ENCODE assay signal across 8 mouse cellular contexts in the genomic region with DNA sequence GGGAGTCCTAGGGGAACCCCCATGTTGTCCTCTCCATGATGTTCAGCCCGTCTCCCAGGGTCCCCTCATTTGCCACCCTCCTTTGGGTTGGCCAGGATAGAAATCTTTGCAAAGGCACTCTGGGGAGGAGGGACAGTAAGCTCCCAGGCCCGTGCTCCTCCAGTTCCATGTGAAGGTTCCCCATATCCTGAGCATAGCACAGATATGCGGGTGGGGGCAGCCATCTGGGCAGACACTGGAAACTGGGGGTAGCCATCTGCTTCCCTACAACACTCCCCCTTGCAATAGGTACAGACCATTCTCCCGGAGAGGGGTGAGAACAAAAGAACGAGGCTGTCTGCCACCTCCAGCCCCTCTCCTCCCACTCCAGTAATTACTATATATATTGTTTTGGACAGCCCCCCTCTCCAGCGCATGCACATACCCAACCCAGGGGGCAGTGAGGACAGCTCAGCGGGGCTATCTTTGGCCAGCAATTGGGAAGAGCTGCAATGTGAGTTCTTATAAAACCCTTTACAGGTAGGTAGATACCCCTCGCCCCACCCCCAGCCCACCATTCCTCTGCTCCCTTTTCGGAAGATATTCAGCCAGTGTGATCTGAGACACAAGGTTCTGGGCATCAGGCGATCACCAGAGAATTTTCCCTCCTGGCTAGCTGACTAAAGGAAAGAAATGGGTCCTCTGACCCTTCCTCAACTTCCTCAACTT. TPM values are rescaled to one million over a fixed set of nuclear protein-coding genes. Genes with fewer than 3 reads are reported as not detected.
DNase-seq lines count a peak whose midpoint lies in the region; ATAC-seq and TF ChIP-seq lines count a peak whose summit lies in the region.

No protein-coding gene starts in this region.

- H3K9ac ChIP-seq in forebrain, embryonic 12.5 days: peak overlapping the region; percentile 94; the same call in 1 of the 2 replicates
- H3K9ac ChIP-seq in neural tube, embryonic 12.5 days: peak overlapping the region; percentile 89

- ATAC-seq in forebrain, embryonic 12.5 days (ENCODE audit: low FRiP score): peak; percentile 10; the same call in 1 of the 2 replicates
- no peak for ATAC-seq in neural tube, embryonic 12.5 days (ENCODE audit: low FRiP score, low read depth)

- peaks cover 55% of the 10 kb centered on the region for H3K36me3 ChIP-seq in E14TG2a.4 (ENCODE audit: insufficient read depth, low read length)
- H3K36me3 ChIP-seq in forebrain, embryonic 12.5 days (replicated peaks): peaks cover 25% of the 10 kb centered on the region
- peaks cover 27% of the 10 kb centered on the region for H3K36me3 ChIP-seq in neural tube, embryonic 12.5 days

- no peak for TF ChIP-seq CTCF in E14TG2a.4 (conservative IDR thresholded peaks at IDR 0.05; ENCODE audit: low read length)
- TF ChIP-seq CTCF in left cerebral cortex, adult 2 months (IDR thresholded peaks at IDR 0.05): no peak

- intact Hi-C loops in left cerebral cortex, adult 2 months (cut with DNase I): loop anchor here (2.0 kb wide), 1 partner anchor 39 kb away; no protein-coding TSS in a partner anchor

- peak overlapping the region; percentile 88 for H3K27ac ChIP-seq in forebrain, embryonic 12.5 days
- H3K27ac ChIP-seq in left cerebral cortex, adult 2 months: peak overlapping the region; percentile 92
- H3K27ac ChIP-seq in neural tube, embryonic 12.5 days: peak overlapping the region; percentile 47; the same call in 1 of the 2 replicates

- H3K4me3 ChIP-seq in E14TG2a.4 (replicated peaks; ENCODE audit: low read length): peak overlapping the region; percentile 88
- H3K4me3 ChIP-seq in forebrain, embryonic 12.5 days (replicated peaks): peak overlapping the region; percentile 72
- peak overlapping the region; percentile 84 for H3K4me3 ChIP-seq in left cerebral cortex, adult 2 months
- peak overlapping the region; percentile 76 for H3K4me3 ChIP-seq in neural tube, embryonic 12.5 days

- peak overlapping the region; percentile 99 for H3K4me2 ChIP-seq in forebrain, embryonic 12.5 days
- H3K4me2 ChIP-seq in neural tube, embryonic 12.5 days (replicated peaks): peak overlapping the region; percentile 94

- DNase-seq in embryo, embryonic 10.5 days (ENCODE audit: low spot score): peak; percentile 26
- no peak for DNase-seq in embryo, embryonic 10 days (ENCODE audit: low spot score)
- peak; percentile 61 to 70 for DNase-seq in left cerebral cortex, adult 2 months (ENCODE audit: extremely low spot score in 1 of 2, low spot score in 2 of 2)
- no peak for DNase-seq in adrenal gland, postnatal 4 days (ENCODE audit: low spot score in 2 of 2)
- no peak for DNase-seq in adrenal gland, postnatal 25 days

- H3K27me3 ChIP-seq in E14TG2a.4 (ENCODE audit: insufficient read depth, low read length): 0 out of 2 replicates have a peak, but pooled peaks cover 4% of the 10 kb centered on the region
- peaks cover 13% of the 10 kb centered on the region; the same call in 1 of the 2 replicates for H3K27me3 ChIP-seq in forebrain, embryonic 12.5 days
- H3K27me3 ChIP-seq in neural tube, embryonic 12.5 days (replicated peaks): peaks cover 8% of the 10 kb centered on the region

- H3K9me3 ChIP-seq in E14TG2a.4 (ENCODE audit: low read length): no peaks in the 10 kb centered on the region
- H3K9me3 ChIP-seq in forebrain, embryonic 12.5 days: 0 out of 2 replicates have a peak, but pooled peaks cover 3% of the 10 kb centered on the region
- H3K9me3 ChIP-seq in neural tube, embryonic 12.5 days: no peaks in the 10 kb centered on the region

- peaks cover 87% of the 10 kb centered on the region for H3K4me1 ChIP-seq in E14TG2a.4 (replicated peaks; ENCODE audit: low read depth, low read length)
- H3K4me1 ChIP-seq in forebrain, embryonic 12.5 days: peaks cover 54% of the 10 kb centered on the region
- H3K4me1 ChIP-seq in neural tube, embryonic 12.5 days: peaks cover 54% of the 10 kb centered on the region

- WGBS in forebrain, embryonic 12.5 days: 35% methylated on average over 10 of the region's 10 CpGs
- WGBS in neural tube, embryonic 12.5 days: 27% methylated on average over 10 of the region's 10 CpGs

RNA-seq across cellular contexts. Expression of a gene that starts 2.4 kb away (rescaled TPM):
- polyA plus RNA-seq in forebrain, embryonic 12.5 days (2016; fragmentation: Nextera tagmentation; extraction: Ambion mirVana): 32.3 and 36.4 TPM in 2 replicates
- total RNA-seq in left cerebral cortex, adult 2 months (2021): 100 to 1,000 TPM; 198 to 208 TPM
- 43.3 and 43.6 TPM in 2 replicates for polyA plus RNA-seq in neural tube, embryonic 12.5 days (2016; fragmentation: Nextera tagmentation; extraction: Ambion mirVana)
- 10 to 100 TPM; 34.7 to 45.3 TPM for total RNA-seq in adrenal gland, postnatal 4 days (2021)
- 27.9 and 28.7 TPM in 2 replicates for total RNA-seq in adrenal gland, postnatal 25 days (2021)

RNA-seq across cellular contexts. Expression of a gene that starts 7.1 kb away (rescaled TPM):
- polyA plus RNA-seq in forebrain, embryonic 12.5 days (2016; fragmentation: Nextera tagmentation; extraction: Ambion mirVana): 0.86 and 2.2 TPM in 2 replicates
- 1 to 10 TPM; 3.8 TPM for total RNA-seq in left cerebral cortex, adult 2 months (2021)
- polyA plus RNA-seq in neural tube, embryonic 12.5 days (2016; fragmentation: Nextera tagmentation; extraction: Ambion mirVana): 1.5 and 1.8 TPM in 2 replicates
- 1 to 10 TPM; 1.6 to 3.0 TPM for total RNA-seq in adrenal gland, postnatal 4 days (2021)
- total RNA-seq in adrenal gland, postnatal 25 days (2021): 3.2 and 6.0 TPM in 2 replicates

RNA-seq across cellular contexts. Expression of a gene that starts 8.0 kb away (rescaled TPM):
- 170 and 172 TPM in 2 replicates for polyA plus RNA-seq in forebrain, embryonic 12.5 days (2016; fragmentation: Nextera tagmentation; extraction: Ambion mirVana)
- 100 to 1,000 TPM; 207 to 223 TPM for total RNA-seq in left cerebral cortex, adult 2 months (2021)
- polyA plus RNA-seq in neural tube, embryonic 12.5 days (2016; fragmentation: Nextera tagmentation; extraction: Ambion mirVana): 189 and 199 TPM in 2 replicates
- total RNA-seq in adrenal gland, postnatal 4 days (2021): 100 to 1,000 TPM; 111 to 126 TPM
- 89.7 and 96.8 TPM in 2 replicates for total RNA-seq in adrenal gland, postnatal 25 days (2021)

RNA-seq across cellular contexts. Expression of a gene that starts 22.5 kb away (rescaled TPM):
- 13.3 and 14.7 TPM in 2 replicates for polyA plus RNA-seq in forebrain, embryonic 12.5 days (2016; fragmentation: Nextera tagmentation; extraction: Ambion mirVana)
- 100 to 1,000 TPM; 122 to 125 TPM for total RNA-seq in left cerebral cortex, adult 2 months (2021)
- 29.2 and 31.5 TPM in 2 replicates for polyA plus RNA-seq in neural tube, embryonic 12.5 days (2016; fragmentation: Nextera tagmentation; extraction: Ambion mirVana)
- total RNA-seq in adrenal gland, postnatal 4 days (2021): 10 to 100 TPM; 10.6 to 11.7 TPM
- total RNA-seq in adrenal gland, postnatal 25 days (2021): 6.8 and 8.5 TPM in 2 replicates

RNA-seq across cellular contexts. Expression of a gene that starts 23.9 kb away (rescaled TPM):
- polyA plus RNA-seq in forebrain, embryonic 12.5 days (2016; fragmentation: Nextera tagmentation; extraction: Ambion mirVana): 19.4 and 20.2 TPM in 2 replicates
- 100 to 1,000 TPM; 113 to 115 TPM for total RNA-seq in left cerebral cortex, adult 2 months (2021)
- 22.0 and 22.4 TPM in 2 replicates for polyA plus RNA-seq in neural tube, embryonic 12.5 days (2016; fragmentation: Nextera tagmentation; extraction: Ambion mirVana)
- total RNA-seq in adrenal gland, postnatal 4 days (2021): 10 to 100 TPM; 37.5 to 39.8 TPM
- total RNA-seq in adrenal gland, postnatal 25 days (2021): 38.4 and 48.8 TPM in 2 replicates

Comparison
In these comparisons a context has a peak if more than half of its experiments do, and no peak if none do; other contexts are left out.
1. DNase-seq: peak in embryo, embryonic 10.5 days (single experiment) and left cerebral cortex, adult 2 months (2 of 2); none in embryo, embryonic 10 days (single experiment), adrenal gland, postnatal 4 days (0 of 2) and adrenal gland, postnatal 25 days (single experiment).
2. Peak in every context shown above with its lines, with median percentiles within 50 percentile points of each other: H3K4me3 ChIP-seq and H3K27ac ChIP-seq.